Mouse (Mus musculus): ENCODE measurements around the gene Wwc1.

The Wwc1 gene

GRCm38 (mm10) chr11:35973135-35973534, 7.2 kb downstream of the Wwc1 start:
- no peak for DNase-seq (ENCODE audit: low read depth, low spot score)

- DNase-seq (ENCODE audit: low read depth, low spot score): no peak
Measured at GRCm38 (mm10) chr11:35972270-35972931, 7.9 kb downstream of the Wwc1 start.

GRCm38 (mm10) chr11:35970806-35971705, 9.3 kb downstream of the Wwc1 start:
- DNase-seq (ENCODE audit: low read depth, low spot score): no peak

GRCm38 (mm10) chr11:35968291-35968690, 12.0 kb downstream of the Wwc1 start:
- DNase-seq (ENCODE audit: low read depth, low spot score): no peak

GRCm38 (mm10) chr11:35963981-35964549, 16.3 kb downstream of the Wwc1 start:
- no peak for DNase-seq (ENCODE audit: low read depth, low spot score)

GRCm38 (mm10) chr11:35963554-35963953, 16.8 kb downstream of the Wwc1 start:
- DNase-seq (ENCODE audit: low read depth, low spot score): no peak

- DNase-seq (ENCODE audit: low read depth, low spot score): no peak
Measured at GRCm38 (mm10) chr11:35962431-35962830, 17.9 kb downstream of the Wwc1 start.

- DNase-seq (ENCODE audit: low read depth, low spot score): no peak
Measured at GRCm38 (mm10) chr11:35959270-35959669, 21.1 kb downstream of the Wwc1 start.

- no peak for DNase-seq (ENCODE audit: low read depth, low spot score)
Measured at GRCm38 (mm10) chr11:35955572-35955971, 24.8 kb downstream of the Wwc1 start.

GRCm38 (mm10) chr11:35953179-35953578, 27.1 kb downstream of the Wwc1 start:
- DNase-seq (ENCODE audit: low read depth, low spot score): no peak

- no peak for DNase-seq (ENCODE audit: low read depth, low spot score)
Measured at GRCm38 (mm10) chr11:35951727-35952065, 28.6 kb downstream of the Wwc1 start.

GRCm38 (mm10) chr11:35951058-35951726, 29.1 kb downstream of the Wwc1 start:
- no peak for DNase-seq (ENCODE audit: low read depth, low spot score)

- DNase-seq (ENCODE audit: low read depth, low spot score): no peak
Measured at GRCm38 (mm10) chr11:35950466-35950865, 29.9 kb downstream of the Wwc1 start.

- no peak for DNase-seq (ENCODE audit: low read depth, low spot score)
Measured at GRCm38 (mm10) chr11:35950011-35950410, 30.3 kb downstream of the Wwc1 start.

- no peak for DNase-seq (ENCODE audit: low read depth, low spot score)
Measured at GRCm38 (mm10) chr11:35948457-35948881, 31.9 kb downstream of the Wwc1 start.

- DNase-seq (ENCODE audit: low read depth, low spot score): no peak
Measured at GRCm38 (mm10) chr11:35947944-35948343, 32.4 kb downstream of the Wwc1 start.

GRCm38 (mm10) chr11:35945187-35945586, 35.1 kb downstream of the Wwc1 start:
- no peak for DNase-seq (ENCODE audit: low read depth, low spot score)

- no peak for DNase-seq (ENCODE audit: low read depth, low spot score)
Measured at GRCm38 (mm10) chr11:35941641-35942040, 38.7 kb downstream of the Wwc1 start.

GRCm38 (mm10) chr11:35941064-35941463, 39.3 kb downstream of the Wwc1 start:
- no peak for DNase-seq (ENCODE audit: low read depth, low spot score)

- DNase-seq (ENCODE audit: low read depth, low spot score): no peak
Measured at GRCm38 (mm10) chr11:35938790-35939385, 41.4 kb downstream of the Wwc1 start.

GRCm38 (mm10) chr11:35935645-35936044, 44.7 kb downstream of the Wwc1 start:
- DNase-seq (ENCODE audit: low read depth, low spot score): no peak

- no peak for DNase-seq (ENCODE audit: low read depth, low spot score)
Measured at GRCm38 (mm10) chr11:35935133-35935532, 45.2 kb downstream of the Wwc1 start.
